Mouse (Mus musculus): ENCODE results near the gene Prr29. TPM values are rescaled to one million over a fixed set of nuclear protein-coding genes. Genes with fewer than 3 reads are reported as not detected.

Gene Prr29
- polyA plus RNA-seq, 1 experiment from 2014 or later, result not detected

DNA sequence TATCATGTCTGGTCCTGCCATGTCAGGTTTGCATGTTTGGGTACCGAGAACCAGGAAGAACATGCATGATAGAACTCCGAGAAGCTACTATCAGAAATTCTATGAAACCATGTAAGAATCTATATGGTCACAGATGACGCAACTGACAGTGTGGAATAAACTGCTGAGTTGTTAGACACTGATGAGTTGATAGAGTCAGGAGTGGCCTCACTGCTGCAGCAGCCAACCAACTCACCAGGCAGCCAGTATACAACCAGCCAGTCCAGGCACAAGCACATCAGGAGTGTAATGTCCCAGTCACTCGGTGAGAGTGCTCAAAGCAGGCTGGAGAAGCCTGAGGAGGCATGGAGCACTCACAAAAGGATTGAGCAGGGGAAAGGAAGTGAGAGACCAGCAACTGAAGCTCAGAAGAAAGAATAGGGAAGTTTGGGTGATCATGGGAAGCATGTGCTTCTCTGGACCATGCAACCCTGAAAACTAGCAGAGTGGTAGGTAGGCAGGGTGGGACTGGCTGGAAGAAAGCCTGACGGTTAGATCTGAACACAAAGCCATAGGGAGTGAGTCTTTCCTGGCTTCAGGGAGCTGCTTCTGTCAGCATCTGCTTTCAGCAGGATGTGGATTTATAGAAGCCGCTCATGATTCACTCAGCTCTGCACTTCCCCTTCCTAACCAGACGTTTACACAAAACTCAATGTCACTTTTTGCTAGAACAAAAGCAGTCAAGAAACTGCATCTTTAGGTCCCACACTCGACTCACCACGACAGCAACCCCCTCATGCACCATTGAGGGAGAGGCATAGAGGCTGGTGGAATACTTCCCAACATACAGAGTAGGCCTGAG, 54.2 kb downstream of the Prr29 start:
- no peak for DNase-seq (ENCODE audit: low spot score)
- WGBS, result 81% methylated on average over 9 of the region's 9 CpGs
- Histone ChIP-seq H3K4me3 (no peak overlapping the region), H3K36me3 (0 out of 2 replicates have a peak, but pooled peaks cover 13% of the 10 kb centered on the region), H3K4me1 (no peaks in the 10 kb centered on the region), H3K27ac (no peak overlapping the region), H3K27me3 (ENCODE audit: low read depth, poor library complexity, severe bottlenecking) (no peaks in the 10 kb centered on the region), H3K9me3 (replicated peaks) (no peaks in the 10 kb centered on the region)

DNA sequence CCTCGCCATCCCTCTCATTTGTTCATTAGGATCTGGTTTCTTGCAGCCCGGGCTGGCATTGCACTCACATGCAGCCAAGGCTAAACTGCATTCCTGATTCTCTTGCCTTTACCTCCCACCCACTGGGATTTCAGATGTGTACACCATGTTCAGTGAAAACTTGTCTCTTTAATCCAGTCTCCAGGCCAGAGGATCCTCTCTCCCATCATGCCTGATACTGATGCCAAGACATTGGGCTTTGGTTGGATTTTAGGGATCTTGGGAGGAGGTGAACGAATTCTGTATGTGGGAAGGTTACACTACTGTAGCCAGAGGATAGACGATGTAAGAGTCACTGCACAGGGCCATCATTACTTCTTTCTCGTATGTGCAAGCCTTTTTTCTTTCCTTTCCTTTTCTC, 59.9 kb downstream of the Prr29 start:
- WGBS, result 91% methylated on average over 5 of the region's 5 CpGs
- 0 out of 2 replicates have a peak, but pooled peaks cover 19% of the 10 kb centered on the region for H3K36me3 ChIP-seq
- H3K9me3 ChIP-seq (replicated peaks), result no peaks in the 10 kb centered on the region

DNA sequence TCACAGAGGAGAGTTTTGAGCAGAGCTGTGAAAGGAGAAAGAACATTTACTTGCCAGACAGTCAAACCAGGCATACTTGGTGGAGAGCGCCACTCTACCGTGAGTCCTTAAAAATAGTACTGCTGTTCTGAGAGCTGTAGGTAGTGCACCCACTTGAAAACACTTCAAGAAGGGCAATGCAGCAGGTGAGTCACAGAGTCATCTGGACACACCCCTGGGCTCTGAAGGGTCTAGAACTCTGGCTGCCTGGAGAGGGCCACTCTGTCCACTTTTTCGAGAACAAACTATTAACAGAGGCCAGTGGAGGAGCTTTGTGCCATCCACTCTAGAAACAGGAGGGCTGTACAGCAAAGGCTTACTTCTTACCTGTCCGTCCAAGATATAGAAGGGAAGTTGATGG, 61.2 kb downstream of the Prr29 start:
- no peak for DNase-seq (ENCODE audit: low spot score)
- no peaks in the 10 kb centered on the region for H3K9me3 ChIP-seq (replicated peaks)
- H3K27ac ChIP-seq, result no peak overlapping the region
- H3K4me1 ChIP-seq, result no peaks in the 10 kb centered on the region
- H3K36me3 ChIP-seq, result 0 out of 2 replicates have a peak, but pooled peaks cover 18% of the 10 kb centered on the region
- H3K27me3 ChIP-seq (ENCODE audit: low read depth, poor library complexity, severe bottlenecking), result no peaks in the 10 kb centered on the region
- H3K4me3 ChIP-seq, result no peak overlapping the region
- 95% methylated on average over 4 of the region's 4 CpGs for WGBS

More for the DNA sequence above, 59.9 kb downstream of the Prr29 start:
- H3K27ac ChIP-seq, result no peak overlapping the region
- no peak for DNase-seq (ENCODE audit: low spot score)
- H3K4me1 ChIP-seq, result no peaks in the 10 kb centered on the region
- H3K27me3 ChIP-seq (ENCODE audit: low read depth, poor library complexity, severe bottlenecking), result no peaks in the 10 kb centered on the region
- no peak overlapping the region for H3K4me3 ChIP-seq

Other genes starting within 250 kb of the Prr29 start
- gene Gm10840, start 204.6 kb upstream of the Prr29 start, polyA plus RNA-seq (2016; fragmentation: Nextera tagmentation; extraction: Ambion mirVana), result 1.0 TPM in 1 of 2 replicates, not detected in the other
- 603 and 638 TPM in 2 replicates for gene Limd2, start 204.6 kb upstream of the Prr29 start, polyA plus RNA-seq (2016; fragmentation: Nextera tagmentation; extraction: Ambion mirVana)
- gene Strada, start 163.3 kb upstream of the Prr29 start, polyA plus RNA-seq (2016; fragmentation: Nextera tagmentation; extraction: Ambion mirVana), result 37.8 and 45.3 TPM in 2 replicates
- gene Ccdc47, start 149.1 kb upstream of the Prr29 start, polyA plus RNA-seq (2016; fragmentation: Nextera tagmentation; extraction: Ambion mirVana), result 57.4 and 60.1 TPM in 2 replicates
- 94.9 and 108 TPM in 2 replicates for gene Ddx42, start 148.5 kb upstream of the Prr29 start, polyA plus RNA-seq (2016; fragmentation: Nextera tagmentation; extraction: Ambion mirVana)
- 85.6 and 91.1 TPM in 2 replicates for gene Ftsj3, start 109.4 kb upstream of the Prr29 start, polyA plus RNA-seq (2016; fragmentation: Nextera tagmentation; extraction: Ambion mirVana)
- 415 and 441 TPM in 2 replicates for gene Psmc5, start 109.3 kb upstream of the Prr29 start, polyA plus RNA-seq (2016; fragmentation: Nextera tagmentation; extraction: Ambion mirVana)
- gene Smarcd2, start 92.5 kb upstream of the Prr29 start, polyA plus RNA-seq (2016; fragmentation: Nextera tagmentation; extraction: Ambion mirVana), result 66.4 and 72.6 TPM in 2 replicates
- gene Tcam1, start 88.8 kb upstream of the Prr29 start, polyA plus RNA-seq (2016; fragmentation: Nextera tagmentation; extraction: Ambion mirVana), result 0.18 and 0.36 TPM in 2 replicates
- gene Gh, start 63.6 kb upstream of the Prr29 start, polyA plus RNA-seq (2016; fragmentation: Nextera tagmentation; extraction: Ambion mirVana), result not detected in 2 replicates
- gene Cd79b, start 50.7 kb upstream of the Prr29 start, polyA plus RNA-seq (2016; fragmentation: Nextera tagmentation; extraction: Ambion mirVana), result 2.4 and 2.6 TPM in 2 replicates
- gene Scn4a, start 12.2 kb upstream of the Prr29 start, polyA plus RNA-seq (2016; fragmentation: Nextera tagmentation; extraction: Ambion mirVana), result 0.03 TPM in 1 of 2 replicates, not detected in the other
- gene Icam2, start 22.6 kb downstream of the Prr29 start, polyA plus RNA-seq (2016; fragmentation: Nextera tagmentation; extraction: Ambion mirVana), result 21.8 and 24.7 TPM in 2 replicates
- 7.4 and 8.2 TPM in 2 replicates for gene Ern1, start 122.4 kb downstream of the Prr29 start, polyA plus RNA-seq (2016; fragmentation: Nextera tagmentation; extraction: Ambion mirVana)
- 6.9 and 7.2 TPM in 2 replicates for gene Tex2, start 248.0 kb downstream of the Prr29 start, polyA plus RNA-seq (2016; fragmentation: Nextera tagmentation; extraction: Ambion mirVana)

Data from limb, embryonic 10.5 days (tissue).